Mouse (Mus musculus) testis, adult 2 months (tissue): ENCODE results near the gene Jpt2.

ENCODE experiments used
- CTCF ChIP-seq: fragments of 200-500 bp; IDR thresholded peaks from 2 replicates; pipeline ENCODE4 v1.5.1; 2012; ENCODE audit warnings: low read depth, mild to moderate bottlenecking, inconsistent platforms, low read length, moderate library complexity; ENCODE audit not compliant: control insufficient read depth, insufficient read depth, insufficient replicate concordance
- POLR2A ChIP-seq: fragments of 200-500 bp; IDR thresholded peaks from 2 replicates; pipeline ENCODE4 v1.6.1; 2012; ENCODE audit warnings: low read depth, mild to moderate bottlenecking, inconsistent platforms, low read length, moderate library complexity; ENCODE audit not compliant: control insufficient read depth

DNA sequence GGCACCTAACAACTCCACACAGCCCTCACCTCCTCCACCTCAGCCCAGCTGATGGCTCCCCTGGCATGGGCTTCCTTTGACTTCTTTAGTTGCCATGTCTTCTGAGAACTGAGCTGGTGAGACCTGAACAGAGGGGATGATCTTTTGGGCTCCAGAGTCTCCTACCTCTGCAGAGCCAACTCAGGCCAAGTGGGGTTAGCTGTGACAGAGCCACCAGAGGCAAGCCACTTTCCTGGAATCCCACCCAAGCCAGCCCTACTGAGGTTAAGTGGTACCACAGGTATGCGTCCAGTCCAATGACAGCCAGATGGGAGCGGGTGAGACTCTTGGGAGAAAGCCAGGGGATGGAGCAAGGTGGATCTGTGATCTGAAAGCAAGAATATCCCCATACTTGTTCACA, 67.2 kb downstream of the Jpt2 start:
- TF ChIP-seq CTCF (no peak), POLR2A (no peak)
